Mouse (Mus musculus): ENCODE measurements around the gene Olfr888.

Olfr888 gene

GRCm38 (mm10) chr9:38107828-38108227, at the start of gene Olfr888:
TSS of gene Olfr888 (plus strand) at chr9:38108128.
- in situ Hi-C loops (cut with MboI, MseI) = no loop called here

DNA sequence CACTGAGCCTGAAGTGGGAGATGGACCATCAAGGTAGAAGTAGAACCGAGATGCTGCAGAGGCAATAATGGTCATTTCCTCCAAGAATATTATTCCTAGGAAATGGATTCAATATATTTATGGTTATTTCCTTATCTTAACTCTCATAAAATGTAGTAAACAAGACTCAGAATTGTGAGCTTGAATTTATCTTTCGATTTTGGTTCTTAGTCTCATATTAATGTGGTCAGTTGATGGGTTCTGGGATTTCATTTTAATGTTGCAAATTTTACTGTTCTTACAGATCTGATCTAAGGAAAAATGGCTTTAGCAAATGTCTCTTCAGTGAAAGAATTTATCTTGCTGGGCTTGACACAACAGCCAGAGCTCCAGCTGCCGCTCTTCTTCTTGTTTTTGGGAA, 46.9 kb upstream of the Olfr888 start, which contains the start of gene Olfr885:
Gene Olfr885, plus strand, starts transcription at position 301 of the 400 bp plus-strand sequence.
- in situ Hi-C loops (cut with MboI, MseI) = loop anchor here in 1 of 2 experiments (10.0 kb wide), 1 partner anchor 1374 kb away; no protein-coding TSS in a partner anchor

- in situ Hi-C loops (cut with MboI, MseI) = no loop called here
These were observed 24.2 kb upstream of the Olfr888 start, which contains the start of gene Olfr887 for GRCm38 (mm10) chr9:38083772-38084171. TSS of gene Olfr887 (plus strand) at chr9:38084072.

GRCm38 (mm10) chr9:38114898-38115297, 7.0 kb downstream of the Olfr888 start, which contains the start of gene Olfr889:
TSS of gene Olfr889 (plus strand) at chr9:38115198.
- in situ Hi-C loops (cut with MboI, MseI) = no loop called here

- in situ Hi-C loops (cut with MboI, MseI) = no loop called here
These were observed 34.3 kb downstream of the Olfr888 start, which contains the start of gene Olfr890 for GRCm38 (mm10) chr9:38142217-38142616. TSS of gene Olfr890 (plus strand) at chr9:38142517.
